9 mouse cellular contexts compared by ENCODE assay signal in genomic region chr15:85583504-85583903, GRCm38 (mm10). TPM values are rescaled to one million over a fixed set of nuclear protein-coding genes. Genes with fewer than 3 reads are reported as not detected.
DNase-seq lines count a peak whose midpoint lies in the region; ATAC-seq and TF ChIP-seq lines count a peak whose summit lies in the region.
"Had no signal": no experiment of that assay in that cellular context is flagged by ENCODE, and none has a peak within 500 bp of the region (broad histone marks: within the 10 kb centered on the region; RNA-seq: fewer than 3 reads in every experiment).

No protein-coding gene starts in this region.

- peak; percentile 75 for ATAC-seq in forebrain, embryonic 12.5 days (ENCODE audit: low FRiP score)
- ATAC-seq in hindbrain, embryonic 14.5 days (ENCODE audit: low FRiP score), result peak; percentile 74
- ATAC-seq in midbrain, embryonic 12.5 days (ENCODE audit: low FRiP score, low read depth), result peak; percentile 71

- H3K9ac ChIP-seq in forebrain, embryonic 12.5 days, result no peak overlapping the region
- H3K9ac ChIP-seq in hindbrain, embryonic 14.5 days, result no peak overlapping the region
- H3K9ac ChIP-seq in midbrain, embryonic 12.5 days (replicated peaks), result no peak overlapping the region

- H3K4me3 ChIP-seq in forebrain, embryonic 12.5 days (replicated peaks), result no peak overlapping the region
- H3K4me3 ChIP-seq in hindbrain, embryonic 14.5 days (replicated peaks; ENCODE audit: low read length), result no peak overlapping the region
- no peak overlapping the region for H3K4me3 ChIP-seq in left cerebral cortex, adult 2 months
- no peak overlapping the region for H3K4me3 ChIP-seq in midbrain, embryonic 12.5 days

- intact Hi-C loops in left cerebral cortex, adult 2 months (cut with DNase I), result loop anchor here (1.0 to 5.0 kb wide), 6 partner anchors 106 to 433 kb away; no protein-coding TSS in a partner anchor

- no peak overlapping the region for H3K4me2 ChIP-seq in forebrain, embryonic 12.5 days
- no peak overlapping the region for H3K4me2 ChIP-seq in hindbrain, embryonic 14.5 days (replicated peaks)
- H3K4me2 ChIP-seq in midbrain, embryonic 12.5 days (replicated peaks), result no peak overlapping the region

- DNase-seq in heart, adult 9 months (ENCODE audit: low spot score in 2 of 2), result peak; percentile 38 to 52
- no peak for DNase-seq in heart, adult 11 months
- DNase-seq in cerebellum, adult 11 months, result peak; percentile 46
- DNase-seq in hindbrain, embryonic 14.5 days (ENCODE audit: low spot score), result peak; percentile 84
- peak; percentile 61 to 66 for DNase-seq in left cerebral cortex, adult 2 months (ENCODE audit: extremely low spot score in 1 of 2, low spot score in 2 of 2)
- peak; percentile 44 to 84 for DNase-seq in spleen, postnatal 4 days (ENCODE audit: low spot score in 2 of 2)

- peak; percentile 57 for TF ChIP-seq CTCF in left cerebral cortex, adult 2 months (IDR thresholded peaks at IDR 0.05)

- no peaks in the 10 kb centered on the region for H3K9me3 ChIP-seq in forebrain, embryonic 12.5 days
- no peaks in the 10 kb centered on the region for H3K9me3 ChIP-seq in hindbrain, embryonic 14.5 days (ENCODE audit: control insufficient read depth, low read length)
- no peaks in the 10 kb centered on the region for H3K9me3 ChIP-seq in midbrain, embryonic 12.5 days

- peaks cover 48% of the 10 kb centered on the region for H3K4me1 ChIP-seq in forebrain, embryonic 12.5 days
- H3K4me1 ChIP-seq in hindbrain, embryonic 14.5 days (replicated peaks; ENCODE audit: control insufficient read depth, insufficient read depth, low read length), result peaks cover 19% of the 10 kb centered on the region; the same call in 1 of the 2 replicates
- peaks cover 34% of the 10 kb centered on the region for H3K4me1 ChIP-seq in midbrain, embryonic 12.5 days

- H3K27me3 ChIP-seq in forebrain, embryonic 12.5 days, result peaks cover 45% of the 10 kb centered on the region
- H3K27me3 ChIP-seq in hindbrain, embryonic 14.5 days (ENCODE audit: control insufficient read depth, insufficient read depth, low read length), result peaks cover 45% of the 10 kb centered on the region
- peaks cover 73% of the 10 kb centered on the region for H3K27me3 ChIP-seq in midbrain, embryonic 12.5 days

- H3K36me3 ChIP-seq in forebrain, embryonic 12.5 days (replicated peaks), result no peaks in the 10 kb centered on the region
- no peaks in the 10 kb centered on the region for H3K36me3 ChIP-seq in hindbrain, embryonic 14.5 days (replicated peaks; ENCODE audit: control insufficient read depth, insufficient read depth)
- H3K36me3 ChIP-seq in midbrain, embryonic 12.5 days, result no peaks in the 10 kb centered on the region

- no peak overlapping the region for H3K27ac ChIP-seq in forebrain, embryonic 12.5 days
- H3K27ac ChIP-seq in hindbrain, embryonic 14.5 days, result no peak overlapping the region
- no peak overlapping the region for H3K27ac ChIP-seq in left cerebral cortex, adult 2 months
- no peak overlapping the region for H3K27ac ChIP-seq in midbrain, embryonic 12.5 days (replicated peaks)
- H3K27ac ChIP-seq: macrophage had no signal

- WGBS in forebrain, embryonic 12.5 days, result 5% methylated on average over 11 of the region's 11 CpGs
- WGBS in hindbrain, embryonic 14.5 days, result 3% methylated on average over 11 of the region's 11 CpGs
- 3% methylated on average over 11 of the region's 11 CpGs for WGBS in midbrain, embryonic 12.5 days

RNA-seq across cellular contexts. Expression of gene Wnt7b, which starts 1.2 kb away (rescaled TPM):
- 111 and 130 TPM in 2 replicates for polyA plus RNA-seq in forebrain, embryonic 12.5 days (2016; fragmentation: Nextera tagmentation; extraction: Ambion mirVana)
- polyA plus RNA-seq in hindbrain, embryonic 14.5 days (2014; fragmentation: Nextera tagmentation; extraction: Ambion mirVana), result 28.1 and 30.8 TPM in 2 replicates
- total RNA-seq in left cerebral cortex, adult 2 months (2021), result 10 to 100 TPM; 33.8 to 35.5 TPM
- 68.3 and 86.4 TPM in 2 replicates for polyA plus RNA-seq in midbrain, embryonic 12.5 days (2016; fragmentation: Nextera tagmentation; extraction: Ambion mirVana)
- polyA plus RNA-seq: macrophage had no signal
